Mouse (Mus musculus) heart, embryonic 10.5 days (tissue): Measurements from ENCODE around the gene Btbd10. TPM values are rescaled to one million over a fixed set of nuclear protein-coding genes. Genes with fewer than 3 reads are reported as not detected.

ENCODE experiments used
- DNase-seq: peaks from one replicate; pipeline ENCODE4 v3.0.0-alpha.2; 2017; ENCODE audit warnings: low spot score
- H3K27ac ChIP-seq: fragments of 300-500 bp; sonication (generic); 2 replicates; pipeline ENCODE4 v1.5.1; 2016; ENCODE audit warnings: mild to moderate bottlenecking
- H3K27me3 ChIP-seq: fragments of 300-500 bp; sonication (generic); 2 replicates; pipeline ENCODE4 v1.6.1; 2016; ENCODE audit warnings: mild to moderate bottlenecking; ENCODE audit not compliant: poor library complexity, insufficient read depth, severe bottlenecking
- H3K36me3 ChIP-seq: fragments of 300-500 bp; sonication (generic); 2 replicates; pipeline ENCODE4 v1.6.1; 2016; ENCODE audit warnings: mild to moderate bottlenecking, moderate library complexity
- H3K4me1 ChIP-seq: fragments of 300-500 bp; sonication (generic); 2 replicates; pipeline ENCODE4 v1.6.1; 2016; ENCODE audit warnings: mild to moderate bottlenecking
- H3K4me3 ChIP-seq: fragments of 300-500 bp; sonication (generic); 2 replicates; pipeline ENCODE4 v1.5.1; 2016; ENCODE audit warnings: mild to moderate bottlenecking, moderate library complexity
- H3K9me3 ChIP-seq: fragments of 300-500 bp; sonication (generic); 2 replicates; pipeline ENCODE4 v1.6.1; 2016; ENCODE audit warnings: mild to moderate bottlenecking, moderate library complexity
- WGBS: fragments of 180-500 bp; shearing (Covaris S2); methylation state at CpG from one replicate; pipeline ENCODE4 v1.1.7; 2016; 5-methylcytosine and 5-hydroxymethylcytosine counted together
- polyA plus RNA-seq: library from polyadenylated mRNA; unstranded; fragments of >200 nt; fragmentation: Nextera tagmentation; extraction: Ambion mirVana; gene quantifications from 2 replicates; pipeline ENCODE4 v1.2.1, GENCODE M21; 2016

Btbd10 gene
- polyA plus RNA-seq, 1 experiment from 2014 or later, result 21.6 TPM

GRCm38 (mm10) chr7:113349089-113349488 lies 20.1 kb downstream of the Btbd10 start:
- Histone ChIP-seq H3K4me3 (no peak overlapping the region), H3K4me1 (no peaks in the 10 kb centered on the region), H3K9me3 (no peaks in the 10 kb centered on the region), H3K27ac (no peak overlapping the region), H3K36me3 (no peaks in the 10 kb centered on the region), H3K27me3 (no peaks in the 10 kb centered on the region)
- 68% methylated on average over 1 of the region's 1 CpGs for WGBS
- DNase-seq, result no peak

GRCm38 (mm10) chr7:113347694-113348093 lies 21.5 kb downstream of the Btbd10 start:
- 89% methylated on average over 2 of the region's 2 CpGs for WGBS
- Histone ChIP-seq H3K4me1 (no peaks in the 10 kb centered on the region), H3K9me3 (no peaks in the 10 kb centered on the region), H3K27me3 (no peaks in the 10 kb centered on the region), H3K4me3 (no peak overlapping the region), H3K36me3 (no peaks in the 10 kb centered on the region), H3K27ac (no peak overlapping the region)
- no peak for DNase-seq

- WGBS, result 44% methylated on average over 4 of the region's 4 CpGs
- Histone ChIP-seq H3K27me3 (no peaks in the 10 kb centered on the region), H3K27ac (no peak overlapping the region), H3K9me3 (no peaks in the 10 kb centered on the region), H3K36me3 (no peaks in the 10 kb centered on the region), H3K4me1 (no peaks in the 10 kb centered on the region), H3K4me3 (no peak overlapping the region)
- DNase-seq, result no peak
Observed at GRCm38 (mm10) chr7:113347271-113347670, 21.9 kb downstream of the Btbd10 start.

- H3K36me3 ChIP-seq, result no peaks in the 10 kb centered on the region
- no peak overlapping the region for H3K4me3 ChIP-seq
- H3K4me1 ChIP-seq, result no peaks in the 10 kb centered on the region
- H3K27ac ChIP-seq, result no peak overlapping the region
- no peak for DNase-seq
- H3K27me3 ChIP-seq, result no peaks in the 10 kb centered on the region
- 85% methylated on average over 8 of the region's 8 CpGs for WGBS
- H3K9me3 ChIP-seq, result no peaks in the 10 kb centered on the region
Observed at GRCm38 (mm10) chr7:113335250-113335649, 33.9 kb downstream of the Btbd10 start.

GRCm38 (mm10) chr7:113334036-113334435 lies 35.2 kb downstream of the Btbd10 start:
- H3K4me3 ChIP-seq, result no peak overlapping the region
- no peaks in the 10 kb centered on the region for H3K27me3 ChIP-seq
- no peaks in the 10 kb centered on the region for H3K4me1 ChIP-seq
- no peaks in the 10 kb centered on the region for H3K36me3 ChIP-seq
- H3K27ac ChIP-seq, result no peak overlapping the region
- H3K9me3 ChIP-seq, result no peaks in the 10 kb centered on the region
- DNase-seq, result no peak

GRCm38 (mm10) chr7:113320128-113320527 lies 49.1 kb downstream of the Btbd10 start:
- H3K36me3 ChIP-seq, result peaks cover 13% of the 10 kb centered on the region
- no peak overlapping the region for H3K4me3 ChIP-seq
- H3K27me3 ChIP-seq, result no peaks in the 10 kb centered on the region
- peaks cover 10% of the 10 kb centered on the region for H3K4me1 ChIP-seq
- 60% methylated on average over 1 of the region's 1 CpGs for WGBS
- no peak for DNase-seq
- no peak overlapping the region for H3K27ac ChIP-seq
- H3K9me3 ChIP-seq, result no peaks in the 10 kb centered on the region

GRCm38 (mm10) chr7:113311784-113312183 lies 57.4 kb downstream of the Btbd10 start:
- peaks cover 6% of the 10 kb centered on the region; the same call in 1 of the 2 replicates for H3K36me3 ChIP-seq
- WGBS, result 22% methylated on average over 2 of the region's 2 CpGs
- no peaks in the 10 kb centered on the region for H3K27me3 ChIP-seq
- H3K4me3 ChIP-seq, result no peak overlapping the region
- no peak overlapping the region for H3K27ac ChIP-seq
- H3K9me3 ChIP-seq, result no peaks in the 10 kb centered on the region
- no peaks in the 10 kb centered on the region for H3K4me1 ChIP-seq
- DNase-seq, result no peak

- H3K36me3 ChIP-seq, result peaks cover 6% of the 10 kb centered on the region; the same call in 1 of the 2 replicates
- WGBS, result 86% methylated on average over 3 of the region's 3 CpGs
Observed at GRCm38 (mm10) chr7:113310136-113310535, 59.1 kb downstream of the Btbd10 start.

GRCm38 (mm10) chr7:113297813-113298212 lies 71.4 kb downstream of the Btbd10 start:
- Histone ChIP-seq H3K4me1 (peaks cover 15% of the 10 kb centered on the region), H3K27me3 (no peaks in the 10 kb centered on the region), H3K9me3 (no peaks in the 10 kb centered on the region), H3K4me3 (no peak overlapping the region), H3K36me3 (peaks cover 22% of the 10 kb centered on the region), H3K27ac (no peak overlapping the region)
- 84% methylated on average over 4 of the region's 4 CpGs for WGBS
- DNase-seq, result no peak

More at GRCm38 (mm10) chr7:113310136-113310535, 59.1 kb downstream of the Btbd10 start:
- no peak for DNase-seq
- no peaks in the 10 kb centered on the region for H3K27me3 ChIP-seq
- no peak overlapping the region for H3K27ac ChIP-seq
- H3K4me1 ChIP-seq, result no peaks in the 10 kb centered on the region
- H3K9me3 ChIP-seq, result no peaks in the 10 kb centered on the region
- H3K4me3 ChIP-seq, result no peak overlapping the region

- peaks cover 8% of the 10 kb centered on the region for H3K36me3 ChIP-seq
- no peaks in the 10 kb centered on the region for H3K9me3 ChIP-seq
- DNase-seq, result no peak
- H3K27me3 ChIP-seq, result no peaks in the 10 kb centered on the region
- peak overlapping the region; percentile 40 for H3K4me3 ChIP-seq
- 26% methylated on average over 17 of the region's 17 CpGs for WGBS
- peak overlapping the region; percentile 76; the same call in 1 of the 2 replicates for H3K27ac ChIP-seq
- peaks cover 15% of the 10 kb centered on the region for H3K4me1 ChIP-seq
Observed at GRCm38 (mm10) chr7:113295077-113295890, 73.9 kb downstream of the Btbd10 start.

- Histone ChIP-seq H3K9me3 (no peaks in the 10 kb centered on the region), H3K27ac (no peak overlapping the region), H3K36me3 (peaks cover 8% of the 10 kb centered on the region), H3K27me3 (no peaks in the 10 kb centered on the region), H3K4me1 (peaks cover 15% of the 10 kb centered on the region), H3K4me3 (no peak overlapping the region)
- 84% methylated on average over 6 of the region's 6 CpGs for WGBS
- no peak for DNase-seq
Observed at GRCm38 (mm10) chr7:113294598-113294997, 74.6 kb downstream of the Btbd10 start.

GRCm38 (mm10) chr7:113292193-113292592 lies 77.0 kb downstream of the Btbd10 start:
- WGBS, result 73% methylated on average over 4 of the region's 4 CpGs
- no peak overlapping the region for H3K27ac ChIP-seq
- no peaks in the 10 kb centered on the region for H3K9me3 ChIP-seq
- peaks cover 5% of the 10 kb centered on the region; the same call in 1 of the 2 replicates for H3K36me3 ChIP-seq
- DNase-seq, result no peak
- no peaks in the 10 kb centered on the region for H3K27me3 ChIP-seq
- H3K4me1 ChIP-seq, result peaks cover 15% of the 10 kb centered on the region
- no peak overlapping the region for H3K4me3 ChIP-seq

GRCm38 (mm10) chr7:113291741-113292140 lies 77.5 kb downstream of the Btbd10 start:
- H3K27me3 ChIP-seq, result no peaks in the 10 kb centered on the region
- H3K9me3 ChIP-seq, result no peaks in the 10 kb centered on the region
- no peak overlapping the region for H3K4me3 ChIP-seq
- H3K27ac ChIP-seq, result no peak overlapping the region
- H3K36me3 ChIP-seq, result peaks cover 5% of the 10 kb centered on the region; the same call in 1 of the 2 replicates
- WGBS, result 87% methylated on average over 5 of the region's 5 CpGs
- peaks cover 15% of the 10 kb centered on the region for H3K4me1 ChIP-seq
- no peak for DNase-seq
